Mouse (Mus musculus) lung, adult 18-20 months (tissue): ENCODE results near the gene Coro2b.

Experiments
- DNase-seq, 2 experiments: peaks; one replicate each; pipeline ENCODE4 v3.0.0; 2022; ENCODE audit warnings: mixed read lengths in 2 of 2

Coro2b gene

DNA sequence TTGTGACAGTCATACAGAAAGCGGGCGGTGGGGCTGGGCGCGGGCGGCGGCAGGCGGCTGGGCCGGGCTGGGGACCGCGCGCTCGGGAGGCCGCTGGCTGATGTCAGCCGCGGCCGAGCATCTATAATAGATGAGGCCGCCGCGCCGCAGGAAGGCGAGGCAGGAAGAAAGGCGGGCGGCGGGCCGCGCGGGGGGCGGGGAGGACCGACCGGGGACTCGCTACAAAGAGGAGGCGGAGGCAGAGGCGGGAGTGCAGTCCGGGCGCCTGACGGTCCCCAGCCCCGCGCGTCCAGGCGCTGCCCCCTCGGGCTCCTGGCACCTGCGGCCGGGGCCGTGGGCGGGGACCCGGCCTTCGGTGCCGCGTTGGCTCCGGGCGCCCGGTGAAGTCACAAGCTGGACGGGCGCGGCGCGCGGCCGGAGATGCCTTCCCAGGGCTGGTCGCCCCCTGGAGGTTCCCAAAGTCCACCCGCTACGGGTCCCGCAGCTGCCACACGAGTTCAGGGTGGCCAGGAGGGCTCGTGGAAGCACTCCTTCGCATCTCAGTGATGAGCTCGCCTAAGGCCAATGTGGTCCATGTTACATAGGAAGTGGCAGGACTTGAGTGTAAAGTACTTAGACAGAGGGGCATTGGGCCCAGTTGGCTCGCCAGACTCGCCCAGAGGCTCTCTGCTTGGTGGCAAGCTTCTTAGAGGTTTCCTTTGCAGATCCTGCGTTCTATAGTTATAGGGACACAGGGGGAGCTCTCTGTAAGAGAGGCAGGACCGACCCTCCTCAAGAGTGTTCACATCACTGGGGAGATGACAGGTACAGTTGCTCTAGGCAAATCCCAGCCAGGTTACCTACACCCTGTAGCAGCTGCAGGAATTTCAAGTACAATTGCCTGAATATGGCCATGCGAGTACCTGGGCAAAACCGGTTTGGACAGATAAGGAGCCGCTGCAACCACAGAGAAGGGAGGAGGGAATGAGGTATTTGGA lies at the start of gene Coro2b:
Gene Coro2b (minus strand): TSS at position 390 of the 977 bp plus-strand sequence.
- peak; percentile 82 to 90 for DNase-seq

- no peak for DNase-seq
Observed at GRCm38 (mm10) chr9:62577558-62577957, 40.7 kb upstream of the Coro2b start.

DNA sequence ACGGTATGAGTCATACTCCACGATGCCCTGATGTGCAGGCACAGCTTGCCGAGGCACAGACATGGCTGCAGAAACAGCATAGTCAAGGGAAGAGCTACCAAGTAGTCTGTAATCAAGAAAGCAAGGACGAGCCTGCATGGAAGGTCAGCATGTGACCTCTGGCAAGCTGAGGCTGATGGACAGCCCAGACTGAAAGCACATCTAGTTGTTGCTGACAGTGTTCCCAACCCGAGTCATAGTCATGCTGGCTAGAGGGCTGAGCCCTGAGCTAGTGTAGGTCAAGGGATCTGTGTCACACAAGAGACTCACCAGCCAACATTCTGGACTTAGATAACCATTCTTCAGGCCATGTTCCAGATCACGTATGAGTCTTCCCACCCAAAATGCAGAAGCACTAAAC lies 32.3 kb upstream of the Coro2b start:
- DNase-seq = peak in 1 of 2 experiments; percentile 27

GRCm38 (mm10) chr9:62567818-62568217 lies 31.0 kb upstream of the Coro2b start:
- DNase-seq = no peak

DNA sequence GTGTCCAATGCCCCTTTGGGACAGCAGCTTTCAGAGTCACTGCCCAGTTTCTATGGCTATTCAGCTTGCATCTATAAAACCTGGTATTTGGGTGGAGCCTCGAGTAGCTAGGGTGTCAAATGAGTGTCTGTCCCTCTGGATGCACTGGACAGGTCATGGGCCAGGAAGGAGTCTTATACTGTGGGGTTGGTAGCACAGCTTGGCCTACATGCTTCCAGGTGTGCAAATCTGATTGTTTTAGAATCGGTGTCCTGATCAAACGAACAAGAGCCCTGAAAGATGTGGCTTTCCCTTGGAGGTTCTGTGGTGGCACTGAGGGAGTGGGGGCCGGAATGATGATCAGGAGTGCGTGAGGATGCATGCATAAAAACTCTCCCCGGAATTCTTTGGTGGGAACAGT lies 25.4 kb upstream of the Coro2b start:
- no peak for DNase-seq

DNA sequence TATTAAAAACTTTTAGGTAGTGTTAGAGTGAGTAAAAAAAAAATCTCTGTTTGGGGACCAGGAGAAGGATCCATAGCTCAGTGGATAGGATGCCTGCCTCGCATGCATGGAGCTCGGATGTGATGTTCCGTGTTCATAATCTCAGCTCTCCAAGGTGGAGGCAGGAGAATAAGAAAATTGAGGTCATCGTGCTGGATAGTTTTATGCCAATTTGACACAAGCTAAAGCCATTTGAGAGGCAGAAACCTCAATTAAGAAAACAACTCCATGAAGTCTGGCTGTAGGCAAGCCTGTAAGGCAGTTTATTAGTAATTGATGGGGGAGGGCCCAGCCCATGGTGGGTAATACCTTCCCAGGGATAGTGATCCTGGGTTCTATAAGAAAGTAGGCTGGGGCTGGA lies 23.6 kb upstream of the Coro2b start:
- DNase-seq = no peak

DNA sequence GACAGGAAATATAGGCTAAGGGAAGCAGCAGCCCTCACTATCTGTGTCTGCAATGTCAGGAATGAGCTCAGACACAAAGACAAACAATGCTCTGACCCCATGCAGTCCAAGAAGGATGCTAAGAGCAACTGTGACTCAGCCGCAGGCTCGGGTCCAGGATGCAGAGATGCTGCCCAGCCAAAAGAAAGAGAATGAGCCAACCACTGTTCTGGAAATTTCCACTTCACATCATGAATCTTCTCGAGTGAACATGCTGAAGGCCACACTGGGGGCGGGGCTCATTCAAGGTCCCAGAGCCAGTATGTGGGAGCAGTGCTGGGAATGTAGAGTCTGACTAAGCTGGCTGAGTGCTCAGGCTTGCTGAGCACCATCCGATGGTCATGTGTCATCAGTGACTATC lies 23.2 kb upstream of the Coro2b start:
- DNase-seq = peak; percentile 64 to 73

DNA sequence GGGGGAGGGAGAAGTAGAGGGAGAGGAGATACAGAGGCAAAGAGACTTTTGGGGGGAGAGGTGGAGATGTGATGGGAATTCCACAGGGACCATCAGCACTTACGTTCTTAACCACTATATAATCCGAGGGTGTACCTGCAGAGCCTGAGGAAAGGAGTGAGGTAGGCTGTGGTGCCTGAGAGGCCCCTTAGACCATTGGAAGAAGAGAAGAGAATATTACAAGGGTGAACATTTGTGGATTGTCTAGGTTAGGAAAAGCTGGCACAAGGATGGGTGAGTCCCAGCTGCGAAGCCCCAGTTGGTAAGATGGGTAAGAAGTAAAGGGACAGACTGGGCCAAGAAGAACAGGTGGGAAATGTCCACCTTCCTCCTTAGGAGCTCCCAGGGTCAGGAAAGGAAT lies 22.6 kb upstream of the Coro2b start:
- no peak for DNase-seq

GRCm38 (mm10) chr9:62558058-62558457 lies 21.2 kb upstream of the Coro2b start:
- DNase-seq = no peak

DNA sequence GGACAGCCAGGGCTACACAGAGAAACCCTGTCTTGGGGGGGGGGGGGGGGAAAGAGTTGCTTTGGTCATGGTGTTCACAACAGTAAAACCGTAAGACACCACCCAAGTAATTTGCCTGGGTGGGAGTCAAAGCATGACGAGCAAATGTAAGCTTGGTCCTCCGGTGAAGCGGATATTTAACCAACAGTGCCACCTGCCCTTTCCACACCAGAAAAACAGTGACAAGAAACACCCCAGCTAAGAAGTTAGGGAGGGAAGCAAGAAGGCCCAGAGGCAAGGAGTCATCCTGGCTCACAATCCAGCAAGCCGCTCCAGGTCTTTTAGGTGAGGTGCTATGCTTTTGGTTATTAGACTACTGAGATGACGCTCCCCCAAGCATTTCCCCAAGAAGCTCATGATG lies 19.9 kb upstream of the Coro2b start:
- DNase-seq = no peak

- DNase-seq = no peak
Observed at GRCm38 (mm10) chr9:62555258-62555856, 18.5 kb upstream of the Coro2b start.

DNA sequence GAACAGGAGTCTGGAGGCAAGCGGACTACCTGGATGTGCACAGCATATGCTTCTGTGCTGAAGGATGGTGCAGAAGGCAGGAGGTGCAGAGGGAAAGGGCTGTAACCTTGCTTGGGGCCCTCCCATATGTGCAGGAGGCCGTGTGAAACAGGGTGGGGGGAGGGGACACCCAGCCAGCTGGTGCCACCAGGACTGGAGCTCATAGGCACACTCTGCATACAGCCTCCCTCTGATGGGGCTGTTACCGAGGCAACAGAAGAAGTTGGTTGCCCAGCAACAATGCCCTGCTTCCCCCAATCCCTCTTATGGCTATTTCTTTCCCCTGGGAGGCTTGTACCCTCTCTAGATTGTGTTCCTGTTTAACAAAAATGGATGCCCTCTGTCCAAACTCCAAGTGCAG lies 17.8 kb upstream of the Coro2b start:
- no peak for DNase-seq

GRCm38 (mm10) chr9:62553366-62553940 lies 16.6 kb upstream of the Coro2b start:
- DNase-seq = peak; percentile 57 to 75

- DNase-seq = no peak
Observed at GRCm38 (mm10) chr9:62551531-62551930, 14.7 kb upstream of the Coro2b start.

DNA sequence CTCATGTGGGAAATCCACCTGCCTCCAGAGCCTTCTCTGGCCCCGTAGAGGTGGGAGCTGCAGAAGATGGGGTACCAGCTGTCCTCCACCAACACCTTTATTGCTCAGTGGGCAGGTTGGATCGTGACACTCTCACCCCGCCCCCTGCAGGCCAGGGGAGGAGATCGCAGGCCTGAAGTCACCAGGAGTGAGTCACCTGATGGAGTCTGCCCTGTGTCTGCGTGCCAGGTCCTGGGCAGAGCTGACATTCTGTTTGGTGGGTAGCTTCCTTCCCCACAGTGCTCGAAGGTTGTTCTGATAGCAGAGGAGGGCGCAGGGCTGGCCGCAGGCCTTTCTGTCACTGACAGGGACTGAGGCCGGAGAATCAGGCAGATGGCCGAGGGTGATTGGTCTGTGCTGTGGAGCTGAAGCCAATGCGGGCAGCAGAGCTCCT lies 13.8 kb upstream of the Coro2b start:
- peak; percentile 71 to 79 for DNase-seq

DNA sequence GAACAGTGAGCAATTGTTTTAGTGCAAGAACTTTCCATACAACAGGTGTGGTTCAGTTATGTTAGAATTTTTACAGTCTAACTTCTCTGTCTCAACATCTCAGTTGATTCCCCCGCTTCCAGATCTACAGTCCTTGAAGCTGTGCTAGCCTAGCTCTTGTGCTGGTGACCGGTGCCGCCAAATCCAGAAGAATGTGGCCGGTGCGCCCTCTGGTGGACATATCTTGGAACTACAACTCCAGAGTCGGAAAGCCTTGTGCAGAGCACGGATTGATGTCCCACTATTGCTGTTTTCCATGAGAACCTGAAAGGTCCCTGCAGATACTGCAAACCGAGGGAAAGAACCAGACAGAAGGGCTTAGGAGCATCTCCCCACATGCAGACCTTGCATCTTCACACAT lies 13.0 kb upstream of the Coro2b start:
- peak; percentile 88 to 90 for DNase-seq

- DNase-seq = no peak
Observed at GRCm38 (mm10) chr9:62547476-62547875, 10.6 kb upstream of the Coro2b start.

GRCm38 (mm10) chr9:62544856-62545255 lies 8.0 kb upstream of the Coro2b start:
- no peak for DNase-seq

GRCm38 (mm10) chr9:62543878-62544277 lies 7.0 kb upstream of the Coro2b start:
- DNase-seq = no peak

DNA sequence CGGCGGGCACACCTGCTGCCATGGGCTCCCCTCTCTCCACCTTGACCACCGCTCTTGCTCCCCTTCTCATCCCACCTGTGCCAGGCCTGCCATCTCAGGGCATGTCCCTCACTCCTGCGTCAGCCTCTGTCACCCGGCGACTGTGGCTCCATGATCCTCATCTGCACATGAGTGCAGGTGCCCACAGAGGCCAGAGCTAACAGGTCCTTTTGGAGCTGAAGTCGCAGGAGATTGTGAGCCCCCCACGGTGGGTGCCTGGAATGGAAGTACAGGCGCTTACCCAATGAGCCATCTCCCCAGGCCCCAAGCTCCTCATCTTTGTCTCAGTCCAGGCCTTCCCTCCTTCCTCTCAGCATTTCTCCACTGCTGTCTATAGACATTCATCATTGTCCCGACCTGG lies 4.8 kb upstream of the Coro2b start:
- DNase-seq = no peak

- no peak for DNase-seq
Observed at GRCm38 (mm10) chr9:62541182-62541581, 4.3 kb upstream of the Coro2b start.

- DNase-seq = no peak
Observed at GRCm38 (mm10) chr9:62540736-62541135, 3.9 kb upstream of the Coro2b start.

- no peak for DNase-seq
Observed at GRCm38 (mm10) chr9:62540166-62540565, 3.3 kb upstream of the Coro2b start.

GRCm38 (mm10) chr9:62539251-62539711 lies 2.4 kb upstream of the Coro2b start:
- DNase-seq = no peak
